Mouse (Mus musculus): ENCODE measurements around the gene Tmigd3. TPM values are rescaled to one million over a fixed set of nuclear protein-coding genes. Genes with fewer than 3 reads are reported as not detected.
"Not testable (repeated sequence)": the region's sequence is repeated elsewhere in the genome, so short reads cannot be mapped to it uniquely, and the experiment has no call there.

Gene Tmigd3
- total and polyA plus RNA-seq, 3 experiments: 0.27 to 0.36 TPM; not detected in 1

GRCm38 (mm10) chr3:105916455-105916854, 45.8 kb downstream of the Tmigd3 start:
- H3K79me2 ChIP-seq (ENCODE audit: control insufficient read depth, insufficient read depth, low read length, poor library complexity); H3K27me3 ChIP-seq (ENCODE audit: control insufficient read depth in 1 of 2, insufficient read depth in 2 of 2, low read length in 2 of 2); H3K4me3 ChIP-seq (ENCODE audit: control insufficient read depth in 1 of 2, insufficient read depth in 1 of 2, low read depth in 2 of 2, low read length in 2 of 2); H3K27ac ChIP-seq (ENCODE audit: control insufficient read depth, low read depth, low read length); DNase-seq (ENCODE audit: low read depth, low spot score); H3K9ac ChIP-seq (ENCODE audit: control insufficient read depth, low read depth, low read length, poor library complexity, severe bottlenecking); H3K9me3 ChIP-seq (replicated peaks; ENCODE audit: insufficient read depth, low read length): not testable (repeated sequence)
- TF ChIP-seq TCF12 (IDR thresholded peaks at IDR 0.05; ENCODE audit: low read depth, low read length): peak; percentile 77
- peak; percentile 52; the same call in 1 of the 2 replicates for TF ChIP-seq RCOR1 (IDR thresholded peaks at IDR 0.05; ENCODE audit: low read depth, low read length)
- peak; percentile 64; the same call in 1 of the 2 replicates for TF ChIP-seq ETS1 (IDR thresholded peaks at IDR 0.05; ENCODE audit: low read depth, low read length)
- TF ChIP-seq EP300 (IDR thresholded peaks at IDR 0.05; ENCODE audit: low read depth in 1 of 2, low read length in 2 of 2): peak; percentile 36 to 51; a peak in 2 of 4 replicates
- Histone ChIP-seq H3K4me1 (ENCODE audit: control insufficient read depth in 1 of 2, insufficient read depth in 2 of 2, low read length in 2 of 2) (peaks cover 42 to 72% of the 10 kb centered on the region in 2 experiments), H3K36me3 (ENCODE audit: control insufficient read depth in 1 of 2, insufficient read depth in 2 of 2, low read length in 2 of 2) (peaks cover 0 to 69% of the 10 kb centered on the region in 2 experiments; a peak in 2 of 4 replicates)

GRCm38 (mm10) chr3:105917656-105918354, 47.1 kb downstream of the Tmigd3 start:
- H3K27me3 ChIP-seq (ENCODE audit: control insufficient read depth in 1 of 2, insufficient read depth in 2 of 2, low read length in 2 of 2): no peaks in the 10 kb centered on the region
- peaks cover 0 to 60% of the 10 kb centered on the region in 2 experiments; a peak in 2 of 4 replicates for H3K36me3 ChIP-seq (ENCODE audit: control insufficient read depth in 1 of 2, insufficient read depth in 2 of 2, low read length in 2 of 2)
- no peaks in the 10 kb centered on the region for H3K9me3 ChIP-seq (replicated peaks; ENCODE audit: insufficient read depth, low read length)
- no peaks in the 10 kb centered on the region for H3K79me2 ChIP-seq (ENCODE audit: control insufficient read depth, insufficient read depth, low read length, poor library complexity)
- no peak for DNase-seq (ENCODE audit: low read depth, low spot score)
- no peak overlapping the region for H3K9ac ChIP-seq (ENCODE audit: control insufficient read depth, low read depth, low read length, poor library complexity, severe bottlenecking)
- no peak overlapping the region for H3K4me3 ChIP-seq (ENCODE audit: control insufficient read depth in 1 of 2, insufficient read depth in 1 of 2, low read depth in 2 of 2, low read length in 2 of 2)
- H3K27ac ChIP-seq (ENCODE audit: control insufficient read depth, low read depth, low read length): peak overlapping the region; percentile 44; the same call in 1 of the 2 replicates
- peaks cover 36 to 62% of the 10 kb centered on the region in 2 experiments for H3K4me1 ChIP-seq (ENCODE audit: control insufficient read depth in 1 of 2, insufficient read depth in 2 of 2, low read length in 2 of 2)
- no peak for TF ChIP-seq TBP (IDR thresholded peaks at IDR 0.05; ENCODE audit: low read depth, low read length)
- no peak for TF ChIP-seq TAL1 (IDR thresholded peaks at IDR 0.05; ENCODE audit: low read length)
- 0 out of 2 replicates have a peak, but pooled peaks have one; percentile 35 for TF ChIP-seq MXI1 (IDR thresholded peaks at IDR 0.05; ENCODE audit: low read depth, low read length)
- no peak for TF ChIP-seq MYB (IDR thresholded peaks at IDR 0.05; ENCODE audit: low read depth, low read length)
- peak; percentile 60 for TF ChIP-seq SIN3A (IDR thresholded peaks at IDR 0.05; ENCODE audit: low read length)
- TF ChIP-seq BHLHE40 (IDR thresholded peaks at IDR 0.05; ENCODE audit: borderline replicate concordance, low read depth, low read length): peak; percentile 69; the same call in 1 of the 2 replicates
- peak; percentile 80 for TF ChIP-seq USF1 (IDR thresholded peaks at IDR 0.05; ENCODE audit: low read depth, low read length)
- no peak for TF ChIP-seq POLR2A (IDR thresholded peaks at IDR 0.05; ENCODE audit: control insufficient read depth in 1 of 2, insufficient read depth in 1 of 2, low read depth in 1 of 2, low read length in 2 of 2, poor library complexity in 1 of 2)
- peak; percentile 79 for TF ChIP-seq ETS1 (IDR thresholded peaks at IDR 0.05; ENCODE audit: low read depth, low read length)
- peak; percentile 91; the same call in 1 of the 2 replicates for TF ChIP-seq MEF2A (IDR thresholded peaks at IDR 0.05; ENCODE audit: extremely low read depth, insufficient replicate concordance, low read depth, low read length, poor library complexity, severe bottlenecking)
- no peak for TF ChIP-seq NRF1 (IDR thresholded peaks at IDR 0.05; ENCODE audit: insufficient read depth, low read depth, low read length, poor library complexity, severe bottlenecking)
- TF ChIP-seq ELF1 (IDR thresholded peaks at IDR 0.05; ENCODE audit: low read depth, low read length): no peak
- TF ChIP-seq ZKSCAN1 (IDR thresholded peaks at IDR 0.05; ENCODE audit: low read depth, low read length): no peak
- no peak for TF ChIP-seq MAZ (IDR thresholded peaks at IDR 0.05; ENCODE audit: low read depth, low read length)
- peak; percentile 55 for TF ChIP-seq RCOR1 (IDR thresholded peaks at IDR 0.05; ENCODE audit: low read depth, low read length)
- no peak for TF ChIP-seq CTCF (IDR thresholded peaks at IDR 0.05 in 2 of 3, conservative IDR thresholded peaks at IDR 0.05 in 1 of 3; ENCODE audit: control insufficient read depth in 1 of 3, insufficient read depth in 1 of 3, low read depth in 2 of 3, low read length in 3 of 3, poor library complexity in 1 of 3, severe bottlenecking in 1 of 3)
- TF ChIP-seq GATA1 (IDR thresholded peaks at IDR 0.05; ENCODE audit: low read depth, low read length): 0 out of 2 replicates have a peak, but pooled peaks have one; percentile 36
- TF ChIP-seq POLR2AphosphoS5 (IDR thresholded peaks at IDR 0.05; ENCODE audit: borderline replicate concordance, low read depth, low read length): no peak
- no peak for TF ChIP-seq RAD21 (IDR thresholded peaks at IDR 0.05; ENCODE audit: low read depth, low read length)
- TF ChIP-seq E2F4 (IDR thresholded peaks at IDR 0.05; ENCODE audit: borderline replicate concordance, low read depth, low read length): no peak
- TF ChIP-seq CHD1 (IDR thresholded peaks at IDR 0.05; ENCODE audit: low read depth, low read length): no peak
- no peak for TF ChIP-seq ZNF384 (IDR thresholded peaks at IDR 0.05; ENCODE audit: low read depth, low read length)
- no peak for TF ChIP-seq CHD2 (IDR thresholded peaks at IDR 0.05; ENCODE audit: low read length)
- TF ChIP-seq USF2 (IDR thresholded peaks at IDR 0.05; ENCODE audit: borderline replicate concordance in 1 of 2, insufficient read depth in 1 of 2, low read depth in 1 of 2, low read length in 2 of 2): no peak
- peak; percentile 68 to 71 for TF ChIP-seq EP300 (IDR thresholded peaks at IDR 0.05; ENCODE audit: low read depth in 1 of 2, low read length in 2 of 2)
- no peak for TF ChIP-seq MYC (IDR thresholded peaks at IDR 0.05; ENCODE audit: low read depth, low read length)
- no peak for TF ChIP-seq SMC3 (IDR thresholded peaks at IDR 0.05; ENCODE audit: low read depth, low read length)
- no peak for TF ChIP-seq GABPA (IDR thresholded peaks at IDR 0.05; ENCODE audit: low read depth, low read length)
